Mouse (Mus musculus) liver, embryonic 14.5 days (tissue): ENCODE measurements at regions not wholly inside any gene's neighbourhood (a gene's known extent, or its start where the extent isn't known, plus 50 kb on each side); places are given as distances from the start of the nearest gene placed in this dataset.

Experiments used
- CTCF ChIP-seq: IDR thresholded peaks from 2 replicates; pipeline ENCODE4 v1.5.1; 2016; ENCODE audit warnings: antibody characterized with exemption, low read depth, control low read depth
- EP300 ChIP-seq: IDR thresholded peaks from 2 replicates; pipeline ENCODE4 v1.6.1; 2016; ENCODE audit warnings: antibody characterized with exemption, low read depth

GRCm38 (mm10) chr14:55362316-55362715 is 116.2 kb upstream of the Dhrs4 start:
- TF ChIP-seq CTCF (no peak), EP300 (no peak)
